Mouse (Mus musculus) lung, adult 10 weeks (tissue): ENCODE data around the gene Prkd3. TPM values are rescaled to one million over a fixed set of nuclear protein-coding genes. Genes with fewer than 3 reads are reported as not detected.

Source experiments
- polyA plus RNA-seq: library from polyadenylated mRNA; stranded (reverse); fragments of 350-450 nt; fragmentation: Illumina TruSeq; extraction: RNeasy Lipid Tissue Mini Kit (QIAGEN cat#74804); gene quantifications from one replicate; pipeline ENCODE4 v1.2.3, GENCODE M21; 2014; ENCODE audit warnings: low read depth, low replicate concordance; ENCODE audit not compliant: insufficient read depth

Gene Prkd3
- polyA plus RNA-seq, result 18.0 TPM

GRCm38 (mm10) chr17:79020208-79020983 lies at the start of gene Prkd3:
Gene Prkd3, minus strand, starts transcription at chr17:79020816.

GRCm38 (mm10) chr17:79051606-79052005 lies 31.0 kb upstream of the Prkd3 start, which contains the start of gene Qpct:
Gene Qpct, plus strand, starts transcription at chr17:79051906.

GRCm38 (mm10) chr17:78936466-78937228 lies 84.0 kb downstream of the Prkd3 start, which contains the start of the genes Cebpz and Ndufaf7:
Gene Cebpz, minus strand, starts transcription at chr17:78937066.
Gene Ndufaf7, plus strand, starts transcription at chr17:78937136.

GRCm38 (mm10) chr17:78916369-78916813 lies 104.2 kb downstream of the Prkd3 start, which contains the start of gene Cebpzos:
Gene Cebpzos, plus strand, starts transcription at chr17:78916500.

GRCm38 (mm10) chr17:78906892-78907291 lies 113.7 kb downstream of the Prkd3 start, which contains the start of gene Sult6b1:
Gene Sult6b1, minus strand, starts transcription at chr17:78906992.

Other genes with a start within 250 kb of the Prkd3 start
- gene Heatr5b, start 185.5 kb downstream of the Prkd3 start, polyA plus RNA-seq, result 9.7 TPM
- gene Gpatch11, start 185.2 kb downstream of the Prkd3 start, polyA plus RNA-seq, result 13.7 TPM
- gene Eif2ak2, start 138.2 kb downstream of the Prkd3 start, polyA plus RNA-seq, result 5.6 TPM
- gene Sult6b1, start 113.8 kb downstream of the Prkd3 start, polyA plus RNA-seq, result not detected
- 45.2 TPM for gene Cebpzos, start 104.3 kb downstream of the Prkd3 start, polyA plus RNA-seq
- gene Cebpz, start 83.8 kb downstream of the Prkd3 start, polyA plus RNA-seq, result 19.1 TPM
- 29.8 TPM for gene Ndufaf7, start 83.7 kb downstream of the Prkd3 start, polyA plus RNA-seq
- gene Qpct, start 31.1 kb upstream of the Prkd3 start, polyA plus RNA-seq, result 11.4 TPM